Mouse (Mus musculus) heart, embryonic 11.5 days (tissue): ENCODE data around the gene Dclre1c. TPM values are rescaled to one million over a fixed set of nuclear protein-coding genes. Genes with fewer than 3 reads are reported as not detected.
A peak's percentile ranks its signal among the peaks of the same experiment; 100 is the strongest.

Experiments
- ATAC-seq: fragments of 200-750 bp; cut with Nextera tagmentation; replicated peaks from 2 replicates; pipeline ENCODE4 v1.8.0; 2017; ENCODE audit warnings: moderate library complexity; ENCODE audit not compliant: insufficient number of reproducible peaks, low FRiP score, low TSS enrichment
- H3K27ac ChIP-seq: fragments of 300-500 bp; sonication (generic); 2 replicates; pipeline ENCODE4 v1.5.1; 2014; ENCODE audit warnings: mild to moderate bottlenecking, low read depth, low read length
- H3K27me3 ChIP-seq: fragments of 300-500 bp; sonication (generic); 2 replicates; pipeline ENCODE4 v1.6.1; 2014; ENCODE audit warnings: mild to moderate bottlenecking, low read length, mixed read lengths; ENCODE audit not compliant: control insufficient read depth, insufficient read depth
- H3K36me3 ChIP-seq: fragments of 300-500 bp; sonication (generic); 2 replicates; pipeline ENCODE4 v1.6.1; 2014; ENCODE audit warnings: mild to moderate bottlenecking, low read length, moderate library complexity, mixed read lengths; ENCODE audit not compliant: control insufficient read depth, insufficient read depth
- H3K4me1 ChIP-seq: fragments of 300-500 bp; sonication (generic); 2 replicates; pipeline ENCODE4 v1.6.1; 2014; ENCODE audit warnings: low read length; ENCODE audit not compliant: control insufficient read depth, insufficient read depth
- H3K4me2 ChIP-seq: fragments of 300-500 bp; sonication (generic); 2 replicates; pipeline ENCODE4 v1.6.1; 2014; ENCODE audit warnings: mild to moderate bottlenecking, moderate library complexity
- H3K4me3 ChIP-seq: fragments of 300-500 bp; sonication (generic); 2 replicates; pipeline ENCODE4 v1.5.1; 2014; ENCODE audit warnings: low read depth, low read length
- H3K9ac ChIP-seq: fragments of 300-500 bp; sonication (generic); 2 replicates; pipeline ENCODE4 v1.6.1; 2014; ENCODE audit warnings: mild to moderate bottlenecking, low read depth, low read length, moderate library complexity
- H3K9me3 ChIP-seq: fragments of 300-500 bp; sonication (generic); replicated peaks from 2 replicates; pipeline ENCODE4 v1.6.1; 2016; ENCODE audit warnings: low read length; ENCODE audit not compliant: control insufficient read depth
- WGBS: fragments of 180-500 bp; shearing (Covaris S2); extraction: QIAGEN DNeasy Blood & Tissue Kit; methylation state at CpG from one replicate; pipeline ENCODE4 v1.1.7; 2014; ENCODE audit not compliant: insufficient replicate concordance; 5-methylcytosine and 5-hydroxymethylcytosine counted together
- polyA plus RNA-seq: library from polyadenylated mRNA; unstranded; fragments of >200 nt; fragmentation: Nextera tagmentation; extraction: Ambion mirVana; gene quantifications from 2 replicates; pipeline ENCODE4 v1.2.1, GENCODE M21; 2014

Gene Dclre1c
- polyA plus RNA-seq, 1 experiment from 2014 or later: 5.2 TPM

- peaks cover 42% of the 10 kb centered on the region for H3K36me3 ChIP-seq
- H3K9ac ChIP-seq: no peak overlapping the region
- no peak for ATAC-seq
- H3K27ac ChIP-seq: no peak overlapping the region
- WGBS: 84% methylated on average over 3 of the region's 3 CpGs
- H3K9me3 ChIP-seq: no peaks in the 10 kb centered on the region
- H3K27me3 ChIP-seq: no peaks in the 10 kb centered on the region
- no peak overlapping the region for H3K4me2 ChIP-seq
- H3K4me1 ChIP-seq: no peaks in the 10 kb centered on the region
- H3K4me3 ChIP-seq: no peak overlapping the region
Measured at GRCm38 (mm10) chr2:3493833-3494409, 70.0 kb downstream of the Dclre1c start.

GRCm38 (mm10) chr2:3499543-3499942 lies 75.6 kb downstream of the Dclre1c start:
- Histone ChIP-seq H3K27ac (no peak overlapping the region), H3K4me2 (no peak overlapping the region), H3K27me3 (no peaks in the 10 kb centered on the region), H3K4me3 (no peak overlapping the region), H3K9ac (no peak overlapping the region), H3K4me1 (no peaks in the 10 kb centered on the region), H3K9me3 (no peaks in the 10 kb centered on the region), H3K36me3 (peaks cover 18% of the 10 kb centered on the region)
- no peak for ATAC-seq
- WGBS: 87% methylated on average over 6 of the region's 6 CpGs

- 96% methylated on average over 5 of the region's 5 CpGs for WGBS
- Histone ChIP-seq H3K27me3 (no peaks in the 10 kb centered on the region), H3K4me3 (no peak overlapping the region), H3K9ac (no peak overlapping the region), H3K27ac (no peak overlapping the region), H3K4me1 (no peaks in the 10 kb centered on the region), H3K9me3 (no peaks in the 10 kb centered on the region), H3K4me2 (no peak overlapping the region), H3K36me3 (peaks cover 15% of the 10 kb centered on the region)
- ATAC-seq: no peak
Measured at GRCm38 (mm10) chr2:3500886-3501285, 77.0 kb downstream of the Dclre1c start.

GRCm38 (mm10) chr2:3512076-3512475 lies 88.1 kb downstream of the Dclre1c start:
- peak; percentile 0 for ATAC-seq
- peak overlapping the region; percentile 72 for H3K27ac ChIP-seq
- peak overlapping the region; percentile 87 for H3K9ac ChIP-seq

DNA sequence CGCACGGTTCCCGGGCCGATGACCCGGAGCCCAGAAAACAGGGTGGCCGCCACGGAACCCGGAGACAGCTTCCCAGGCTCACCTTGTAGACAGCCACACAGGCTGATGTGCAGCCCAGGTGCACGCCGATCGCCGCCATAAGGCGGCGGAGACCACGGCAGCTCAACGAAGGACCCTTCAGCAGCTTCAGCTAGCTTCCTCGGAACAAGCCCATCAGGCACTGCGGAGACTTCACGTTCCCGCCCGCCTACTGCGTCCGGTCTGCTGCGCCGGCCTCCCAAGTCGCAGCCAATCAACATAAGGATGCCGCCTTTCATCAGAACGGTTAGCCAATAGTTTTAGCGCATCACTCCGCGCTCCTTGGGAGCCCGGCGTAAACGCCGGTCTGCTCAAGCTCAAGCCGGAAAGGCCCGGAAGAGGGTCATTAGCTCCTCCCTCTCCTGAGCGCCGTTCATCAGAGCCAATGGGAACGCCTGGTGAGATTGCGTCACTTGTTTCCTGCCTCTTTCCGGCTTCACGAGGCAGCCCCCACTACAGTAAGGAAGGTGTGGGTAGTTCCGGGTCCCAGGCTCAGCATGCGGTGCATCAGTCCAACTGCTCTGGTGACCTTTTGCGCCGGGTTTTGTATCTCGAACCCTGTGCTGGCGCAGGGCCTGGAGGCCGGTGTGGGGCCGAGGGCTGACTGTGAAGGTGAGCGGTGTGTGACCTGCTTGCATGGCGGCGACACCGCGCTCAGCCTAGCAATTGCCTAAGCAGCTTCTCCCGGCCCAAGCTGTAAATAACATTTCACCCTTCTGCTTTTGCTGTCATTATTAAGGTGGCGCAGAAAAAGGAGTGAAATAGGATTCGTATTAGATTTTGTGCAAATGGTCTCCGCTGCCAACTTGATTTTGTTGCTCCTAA lies 88.9 kb downstream of the Dclre1c start, which contains the start of the genes Gm45902, Hspa14 and Cdnf:
Gene Gm45902, minus strand, starts transcription at position 239 of the 903 bp plus-strand sequence.
Gene Hspa14, minus strand, starts transcription at position 263 of the 903 bp plus-strand sequence.
Gene Cdnf, plus strand, starts transcription at position 479 of the 903 bp plus-strand sequence.
- peak within 1 kb of the TSS; percentile 72 for H3K27ac ChIP-seq

More at GRCm38 (mm10) chr2:3512076-3512475, 88.1 kb downstream of the Dclre1c start:
- H3K27me3 ChIP-seq: no peaks in the 10 kb centered on the region
- peaks cover 5% of the 10 kb centered on the region for H3K4me1 ChIP-seq
- peak overlapping the region; percentile 81 for H3K4me3 ChIP-seq
- no peaks in the 10 kb centered on the region for H3K9me3 ChIP-seq
- H3K36me3 ChIP-seq: peaks cover 3% of the 10 kb centered on the region; the same call in 1 of the 2 replicates
- under 1% methylated on average over 15 of the region's 15 CpGs for WGBS
- H3K4me2 ChIP-seq: peak overlapping the region; percentile 74

More for the DNA sequence above, 88.9 kb downstream of the Dclre1c start, which contains the start of the genes Gm45902, Hspa14 and Cdnf:
- Histone ChIP-seq H3K4me3 (peak within 1 kb of the TSS; percentile 81), H3K4me2 (peak within 1 kb of the TSS; percentile 74), H3K9ac (peak within 1 kb of the TSS; percentile 88), H3K9me3 (no peaks in the 10 kb centered on the region), H3K27me3 (no peaks in the 10 kb centered on the region), H3K4me1 (peaks cover 5% of the 10 kb centered on the region), H3K36me3 (peaks cover 2% of the 10 kb centered on the region; the same call in 1 of the 2 replicates)
- ATAC-seq: peak; percentile 100
- under 1% methylated on average over 60 of the region's 60 CpGs for WGBS

Other genes starting within 250 kb of the Dclre1c start
- gene Nmt2, start 139.9 kb upstream of the Dclre1c start, polyA plus RNA-seq: 38.2 and 40.2 TPM in 2 replicates
- 14.4 and 16.2 TPM in 2 replicates for gene Rpp38, start 91.5 kb upstream of the Dclre1c start, polyA plus RNA-seq
- gene Acbd7, start 88.0 kb upstream of the Dclre1c start, polyA plus RNA-seq: 0.33 TPM in 1 of 2 replicates, not detected in the other
- not detected in 2 replicates for gene Olah, start 26.9 kb upstream of the Dclre1c start, polyA plus RNA-seq
- gene Meig1, start 1.5 kb upstream of the Dclre1c start, polyA plus RNA-seq: not detected in 2 replicates
- gene Suv39h2, start 50.9 kb downstream of the Dclre1c start, polyA plus RNA-seq: 12.1 and 13.9 TPM in 2 replicates
- 4.4 and 5.5 TPM in 2 replicates for gene Gm45902, start 88.7 kb downstream of the Dclre1c start, polyA plus RNA-seq
- gene Hspa14, start 88.7 kb downstream of the Dclre1c start, polyA plus RNA-seq: 87.9 and 94.9 TPM in 2 replicates
- 0.34 and 0.80 TPM in 2 replicates for gene Cdnf, start 88.9 kb downstream of the Dclre1c start, polyA plus RNA-seq
- gene Fam107b, start 146.4 kb downstream of the Dclre1c start, polyA plus RNA-seq: 34.6 and 38.2 TPM in 2 replicates